Mouse (Mus musculus): Measurements from ENCODE around the gene Ube2m. TPM values are rescaled to one million over a fixed set of nuclear protein-coding genes. Genes with fewer than 3 reads are reported as not detected.
"Not testable (repeated sequence)": the region's sequence is repeated elsewhere in the genome, so short reads cannot be mapped to it uniquely, and the experiment has no call there.

Gene Ube2m
- 105 and 107 TPM in 2 replicates for polyA plus RNA-seq (2015; fragmentation: Nextera tagmentation; extraction: Ambion mirVana)

GRCm38 (mm10) chr7:13037901-13038555 is at the start of gene Ube2m:
Gene Ube2m, minus strand, starts transcription at chr7:13038275.
- WGBS = under 1% methylated on average over 52 of the region's 65 CpGs
- H3K4me3 ChIP-seq (replicated peaks) = peak within 1 kb of the TSS; percentile 84
- H3K27ac ChIP-seq = peak within 1 kb of the TSS; percentile 100
- peak; percentile 91 for ATAC-seq (ENCODE audit: insufficient read depth, low FRiP score, low read depth)
- H3K9ac ChIP-seq = peak within 1 kb of the TSS; percentile 99
- H3K9me3 ChIP-seq = no peaks in the 10 kb centered on the region
- peaks cover 17% of the 10 kb centered on the region for H3K27me3 ChIP-seq (replicated peaks)
- H3K4me1 ChIP-seq = peaks cover 35% of the 10 kb centered on the region
- H3K4me2 ChIP-seq = peak within 1 kb of the TSS; percentile 75
- peaks cover 14% of the 10 kb centered on the region for H3K36me3 ChIP-seq

GRCm38 (mm10) chr7:13072293-13072692 is 34.2 kb upstream of the Ube2m start:
- no peaks in the 10 kb centered on the region for H3K36me3 ChIP-seq
- ATAC-seq (ENCODE audit: insufficient read depth, low FRiP score, low read depth) = no peak
- H3K27me3 ChIP-seq (replicated peaks) = no peaks in the 10 kb centered on the region
- no peaks in the 10 kb centered on the region for H3K9me3 ChIP-seq
- no peak overlapping the region for H3K4me2 ChIP-seq
- 60% methylated on average over 5 of the region's 5 CpGs for WGBS
- no peak overlapping the region for H3K9ac ChIP-seq
- H3K4me3 ChIP-seq (replicated peaks) = no peak overlapping the region
- no peak overlapping the region for H3K27ac ChIP-seq
- H3K4me1 ChIP-seq = no peaks in the 10 kb centered on the region

- not testable (repeated sequence) for H3K27me3 ChIP-seq (replicated peaks); H3K4me1 ChIP-seq; H3K27ac ChIP-seq; H3K4me3 ChIP-seq (replicated peaks); H3K9ac ChIP-seq; H3K36me3 ChIP-seq; H3K4me2 ChIP-seq; H3K9me3 ChIP-seq; ATAC-seq (ENCODE audit: insufficient read depth, low FRiP score, low read depth)
- 65% methylated on average over 2 of the region's 2 CpGs for WGBS
Measured at GRCm38 (mm10) chr7:13063399-13063798, 25.3 kb upstream of the Ube2m start.

- Histone ChIP-seq H3K4me1 (no peaks in the 10 kb centered on the region), H3K27me3 (replicated peaks) (no peaks in the 10 kb centered on the region), H3K27ac (no peak overlapping the region), H3K4me2 (no peak overlapping the region), H3K4me3 (replicated peaks) (no peak overlapping the region), H3K36me3 (no peaks in the 10 kb centered on the region), H3K9me3 (no peaks in the 10 kb centered on the region), H3K9ac (no peak overlapping the region)
- ATAC-seq (ENCODE audit: insufficient read depth, low FRiP score, low read depth) = no peak
- 86% methylated on average over 9 of the region's 9 CpGs for WGBS
Measured at GRCm38 (mm10) chr7:13059536-13059935, 21.5 kb upstream of the Ube2m start.

GRCm38 (mm10) chr7:13056913-13057700 is 19.0 kb upstream of the Ube2m start:
- Histone ChIP-seq H3K27me3 (replicated peaks) (no peaks in the 10 kb centered on the region), H3K4me3 (replicated peaks) (no peak overlapping the region), H3K36me3 (no peaks in the 10 kb centered on the region), H3K9me3 (no peaks in the 10 kb centered on the region), H3K27ac (no peak overlapping the region), H3K4me2 (no peak overlapping the region), H3K9ac (no peak overlapping the region), H3K4me1 (peaks cover 4% of the 10 kb centered on the region; the same call in 1 of the 2 replicates)
- no peak for ATAC-seq (ENCODE audit: insufficient read depth, low FRiP score, low read depth)
- 64% methylated on average over 8 of the region's 8 CpGs for WGBS

- H3K4me3 ChIP-seq (replicated peaks) = peak within 1 kb of the TSS; percentile 59
- ATAC-seq (ENCODE audit: insufficient read depth, low FRiP score, low read depth) = peak; percentile 94
- peaks cover 4% of the 10 kb centered on the region; the same call in 1 of the 2 replicates for H3K4me1 ChIP-seq
- H3K27me3 ChIP-seq (replicated peaks) = no peaks in the 10 kb centered on the region
- peak within 1 kb of the TSS; percentile 64 for H3K4me2 ChIP-seq
- no peaks in the 10 kb centered on the region for H3K9me3 ChIP-seq
- H3K36me3 ChIP-seq = no peaks in the 10 kb centered on the region
- peak within 1 kb of the TSS; percentile 13; the same call in 1 of the 2 replicates for H3K9ac ChIP-seq
- WGBS = under 1% methylated on average over 41 of the region's 41 CpGs
- H3K27ac ChIP-seq = peak within 1 kb of the TSS; percentile 84
Measured at GRCm38 (mm10) chr7:13054287-13055010, 16.4 kb upstream of the Ube2m start, which contains the start of gene Mzf1. Gene Mzf1, minus strand, starts transcription at chr7:13054764.

GRCm38 (mm10) chr7:13053961-13054286 is 15.8 kb upstream of the Ube2m start:
- H3K27ac ChIP-seq = peak overlapping the region; percentile 84
- H3K9ac ChIP-seq = 0 out of 2 replicates have a peak overlapping the region, but pooled peaks have one; percentile 13
- H3K27me3 ChIP-seq (replicated peaks) = no peaks in the 10 kb centered on the region
- H3K4me3 ChIP-seq (replicated peaks) = peak overlapping the region; percentile 59
- 3% methylated on average over 15 of the region's 15 CpGs for WGBS
- no peaks in the 10 kb centered on the region for H3K36me3 ChIP-seq
- peaks cover 4% of the 10 kb centered on the region; the same call in 1 of the 2 replicates for H3K4me1 ChIP-seq
- peak overlapping the region; percentile 64 for H3K4me2 ChIP-seq
- no peak for ATAC-seq (ENCODE audit: insufficient read depth, low FRiP score, low read depth)
- no peaks in the 10 kb centered on the region for H3K9me3 ChIP-seq

- no peak for ATAC-seq (ENCODE audit: insufficient read depth, low FRiP score, low read depth)
- Histone ChIP-seq H3K4me3 (replicated peaks) (peak overlapping the region; percentile 59), H3K9ac (no peak overlapping the region), H3K36me3 (no peaks in the 10 kb centered on the region), H3K9me3 (no peaks in the 10 kb centered on the region), H3K4me2 (peak overlapping the region; percentile 64), H3K4me1 (peaks cover 4% of the 10 kb centered on the region; the same call in 1 of the 2 replicates), H3K27ac (no peak overlapping the region), H3K27me3 (replicated peaks) (no peaks in the 10 kb centered on the region)
- 88% methylated on average over 2 of the region's 2 CpGs for WGBS
Measured at GRCm38 (mm10) chr7:13053501-13053900, 15.4 kb upstream of the Ube2m start.

GRCm38 (mm10) chr7:13053001-13053400 is 14.9 kb upstream of the Ube2m start:
- H3K9me3 ChIP-seq = no peaks in the 10 kb centered on the region
- WGBS = 87% methylated on average over 13 of the region's 13 CpGs
- no peak overlapping the region for H3K4me3 ChIP-seq (replicated peaks)
- no peak for ATAC-seq (ENCODE audit: insufficient read depth, low FRiP score, low read depth)
- H3K4me1 ChIP-seq = peaks cover 4% of the 10 kb centered on the region; the same call in 1 of the 2 replicates
- no peaks in the 10 kb centered on the region for H3K36me3 ChIP-seq
- H3K9ac ChIP-seq = no peak overlapping the region
- H3K4me2 ChIP-seq = no peak overlapping the region
- H3K27ac ChIP-seq = no peak overlapping the region
- no peaks in the 10 kb centered on the region for H3K27me3 ChIP-seq (replicated peaks)

- no peaks in the 10 kb centered on the region for H3K36me3 ChIP-seq
- no peak overlapping the region for H3K9ac ChIP-seq
- ATAC-seq (ENCODE audit: insufficient read depth, low FRiP score, low read depth) = peak; percentile 52; the same call in 1 of the 2 replicates
- H3K27ac ChIP-seq = no peak overlapping the region
- H3K9me3 ChIP-seq = no peaks in the 10 kb centered on the region
- no peak overlapping the region for H3K4me2 ChIP-seq
- WGBS = 2% methylated on average over 2 of the region's 2 CpGs
- no peak overlapping the region for H3K4me3 ChIP-seq (replicated peaks)
- H3K27me3 ChIP-seq (replicated peaks) = peaks cover 40% of the 10 kb centered on the region
- peaks cover 12% of the 10 kb centered on the region for H3K4me1 ChIP-seq
Measured at GRCm38 (mm10) chr7:13046084-13046483, 8.0 kb upstream of the Ube2m start.

GRCm38 (mm10) chr7:13044254-13044625 is 6.2 kb upstream of the Ube2m start:
- H3K27me3 ChIP-seq (replicated peaks) = peaks cover 40% of the 10 kb centered on the region
- H3K9ac ChIP-seq = peak overlapping the region; percentile 24; the same call in 1 of the 2 replicates
- no peak for ATAC-seq (ENCODE audit: insufficient read depth, low FRiP score, low read depth)
- no peak overlapping the region for H3K27ac ChIP-seq
- H3K9me3 ChIP-seq = no peaks in the 10 kb centered on the region
- H3K4me2 ChIP-seq = peak overlapping the region; percentile 98
- WGBS = 6% methylated on average over 23 of the region's 23 CpGs
- H3K4me1 ChIP-seq = peaks cover 14% of the 10 kb centered on the region
- no peaks in the 10 kb centered on the region for H3K36me3 ChIP-seq
- H3K4me3 ChIP-seq (replicated peaks) = peak overlapping the region; percentile 47
